In the genomic region with DNA sequence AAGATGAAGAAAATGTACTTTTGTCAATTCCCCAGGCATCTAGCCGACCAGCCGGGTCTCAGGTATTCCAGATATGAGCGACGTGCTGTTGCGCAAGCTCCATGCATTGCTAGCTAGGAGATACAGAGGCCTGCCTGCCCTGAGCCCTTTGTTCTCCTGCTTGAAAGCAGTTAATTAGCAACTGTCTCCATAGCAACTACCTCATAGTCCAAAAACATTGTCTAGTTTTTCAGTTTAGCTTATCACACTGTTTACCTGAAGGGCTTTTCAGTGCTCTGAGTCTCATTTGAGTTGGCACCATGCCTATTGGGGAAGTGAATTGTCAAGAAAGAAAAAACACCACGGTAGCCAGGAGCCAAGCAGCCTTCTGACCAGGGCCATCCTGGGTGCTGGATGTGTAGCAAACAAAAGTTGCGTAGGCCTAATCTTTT, we compare ENCODE assay signal across 8 mouse cellular contexts.
DNase-seq lines count a peak whose midpoint lies in the region; ATAC-seq and TF ChIP-seq lines count a peak whose summit lies in the region.

No protein-coding gene starts in this region.

- WGBS in embryonic facial prominence, embryonic 13.5 days = 41% methylated on average over 7 of the region's 7 CpGs
- WGBS in intestine, postnatal 0 days = 19% methylated on average over 7 of the region's 7 CpGs
- WGBS in liver, embryonic 15.5 days (ENCODE audit: insufficient replicate concordance) = 57% methylated on average over 7 of the region's 7 CpGs
- 28% methylated on average over 7 of the region's 7 CpGs for WGBS in stomach, embryonic 15.5 days

- H3K4me2 ChIP-seq in embryonic facial prominence, embryonic 13.5 days = no peak overlapping the region
- peak overlapping the region; percentile 37 for H3K4me2 ChIP-seq in intestine, postnatal 0 days (replicated peaks; ENCODE audit: low read depth)
- no peak overlapping the region for H3K4me2 ChIP-seq in liver, embryonic 15.5 days
- H3K4me2 ChIP-seq in stomach, embryonic 15.5 days = no peak overlapping the region

- H3K9ac ChIP-seq in embryonic facial prominence, embryonic 13.5 days = no peak overlapping the region
- no peak overlapping the region for H3K9ac ChIP-seq in intestine, postnatal 0 days (ENCODE audit: low read depth, low read length)
- H3K9ac ChIP-seq in liver, embryonic 15.5 days = no peak overlapping the region
- no peak overlapping the region for H3K9ac ChIP-seq in stomach, embryonic 15.5 days

- H3K4me1 ChIP-seq in embryonic facial prominence, embryonic 13.5 days = peaks cover 59% of the 10 kb centered on the region
- peaks cover 13% of the 10 kb centered on the region for H3K4me1 ChIP-seq in intestine, postnatal 0 days (replicated peaks; ENCODE audit: control insufficient read depth, insufficient read depth, low read length)
- peaks cover 9% of the 10 kb centered on the region for H3K4me1 ChIP-seq in liver, embryonic 15.5 days (replicated peaks)
- H3K4me1 ChIP-seq in stomach, embryonic 15.5 days = peaks cover 36% of the 10 kb centered on the region

- no peaks in the 10 kb centered on the region for H3K9me3 ChIP-seq in embryonic facial prominence, embryonic 13.5 days
- H3K9me3 ChIP-seq in intestine, postnatal 0 days (ENCODE audit: control insufficient read depth) = no peaks in the 10 kb centered on the region
- no peaks in the 10 kb centered on the region for H3K9me3 ChIP-seq in liver, embryonic 15.5 days (replicated peaks)
- H3K9me3 ChIP-seq in stomach, embryonic 15.5 days = no peaks in the 10 kb centered on the region

- in situ Hi-C loops in Patski (cut with MboI; ENCODE audit: low pct_unique_long_range_greater_than_20kb) = loop anchor here (10.0 kb wide), 1 partner anchor 76 kb away; no protein-coding TSS in a partner anchor

- POLR2A ChIA-PET in Patski (lab: Charles Lee) = interaction anchor here (0.6 to 1.1 kb wide), 4 partner anchors 17 to 58 kb away, joined by 3 to 5 read pairs (median 3); no protein-coding TSS in a partner anchor

- peak; percentile 77 for DNase-seq in Patski (ENCODE audit: low read depth, low spot score)
- DNase-seq in gastrocnemius, postnatal 10 days = no peak
- no peak for DNase-seq in adrenal gland, adult 8-10 months

- H3K27ac ChIP-seq in embryonic facial prominence, embryonic 13.5 days = peak overlapping the region; percentile 72
- peak overlapping the region; percentile 35; the same call in 1 of the 2 replicates for H3K27ac ChIP-seq in intestine, postnatal 0 days (ENCODE audit: low read depth, low read length)
- 0 out of 2 replicates have a peak overlapping the region, but pooled peaks have one; percentile 33 for H3K27ac ChIP-seq in liver, embryonic 15.5 days (replicated peaks)
- peak overlapping the region; percentile 73 for H3K27ac ChIP-seq in stomach, embryonic 15.5 days

- H3K36me3 ChIP-seq in embryonic facial prominence, embryonic 13.5 days = no peaks in the 10 kb centered on the region
- H3K36me3 ChIP-seq in intestine, postnatal 0 days (ENCODE audit: control insufficient read depth, insufficient read depth) = no peaks in the 10 kb centered on the region
- H3K36me3 ChIP-seq in liver, embryonic 15.5 days (replicated peaks) = no peaks in the 10 kb centered on the region
- 0 out of 2 replicates have a peak, but pooled peaks cover 3% of the 10 kb centered on the region for H3K36me3 ChIP-seq in stomach, embryonic 15.5 days

- no peak for TF ChIP-seq CTCF in Patski (IDR thresholded peaks at IDR 0.05)
- TF ChIP-seq CTCF in intestine, postnatal 0 days (IDR thresholded peaks at IDR 0.05; ENCODE audit: low read depth) = no peak

- H3K27me3 ChIP-seq in Patski = no peaks in the 10 kb centered on the region
- no peaks in the 10 kb centered on the region for H3K27me3 ChIP-seq in embryonic facial prominence, embryonic 13.5 days
- H3K27me3 ChIP-seq in intestine, postnatal 0 days (replicated peaks; ENCODE audit: control insufficient read depth, insufficient read depth, low read length) = no peaks in the 10 kb centered on the region
- H3K27me3 ChIP-seq in liver, embryonic 15.5 days = no peaks in the 10 kb centered on the region
- no peaks in the 10 kb centered on the region for H3K27me3 ChIP-seq in stomach, embryonic 15.5 days (replicated peaks)

- CTCF ChIA-PET in Patski (lab: Charles Lee) = interaction anchor here (1.4 to 1.7 kb wide), 2 partner anchors 22 to 30 kb away, joined by 3 read pairs; no protein-coding TSS in a partner anchor

- peak; percentile 38 for ATAC-seq in Patski
- ATAC-seq in embryonic facial prominence, embryonic 13.5 days (ENCODE audit: insufficient number of reproducible peaks, insufficient read depth, low FRiP score, low TSS enrichment, low read depth) = peak; percentile 39; the same call in 1 of the 2 replicates
- peak; percentile 90 for ATAC-seq in intestine, postnatal 0 days
- peak; percentile 76 for ATAC-seq in liver, embryonic 15.5 days (ENCODE audit: insufficient read depth)
- peak; percentile 92 for ATAC-seq in stomach, embryonic 15.5 days (ENCODE audit: insufficient read depth, low FRiP score, low read depth)
- ATAC-seq in megakaryocyte-erythroid progenitor cell, adult 5-6 weeks (replicated peaks; ENCODE audit: low FRiP score, low TSS enrichment, poor library complexity, severe bottlenecking) = no peak

- no peak overlapping the region for H3K4me3 ChIP-seq in embryonic facial prominence, embryonic 13.5 days
- H3K4me3 ChIP-seq in intestine, postnatal 0 days (ENCODE audit: low read depth, low read length) = no peak overlapping the region
- no peak overlapping the region for H3K4me3 ChIP-seq in liver, embryonic 15.5 days (replicated peaks)
- H3K4me3 ChIP-seq in stomach, embryonic 15.5 days (replicated peaks) = no peak overlapping the region
